Mouse (Mus musculus) lung, adult 2 months (tissue): ENCODE results near the gene Tex264.

Experiments used
- CTCF ChIP-seq: fragments of 200-500 bp; IDR thresholded peaks from 2 replicates; pipeline ENCODE4 v1.5.1; 2011; ENCODE audit warnings: mild to moderate bottlenecking, low read length, control low read depth; ENCODE audit not compliant: insufficient read depth
- POLR2A ChIP-seq: fragments of 200-500 bp; IDR thresholded peaks from 2 replicates; pipeline ENCODE4 v1.6.1; 2011; ENCODE audit warnings: low read depth, mild to moderate bottlenecking, control low read depth, low read length, borderline replicate concordance; ENCODE audit errors: extremely low read depth

GRCm38 (mm10) chr9:106729416-106729815 is 43.7 kb upstream of the Tex264 start:
- TF ChIP-seq POLR2A, result no peak
- TF ChIP-seq CTCF, result no peak
